Mouse (Mus musculus): Measurements from ENCODE around the gene Syt13. TPM values are rescaled to one million over a fixed set of nuclear protein-coding genes. Genes with fewer than 3 reads are reported as not detected.

Gene Syt13
- total and polyA plus RNA-seq, 3 experiments: not detected

- Histone ChIP-seq H3K9me3 (replicated peaks; ENCODE audit: low read length) (peaks cover 7% of the 10 kb centered on the region), H3K27ac (ENCODE audit: insufficient read depth, low read depth) (no peak overlapping the region), H3K36me3 (replicated peaks in 1 of 2; ENCODE audit: control insufficient read depth in 1 of 2, insufficient read depth in 1 of 2, low read length in 1 of 2) (no peaks in the 10 kb centered on the region), H3K4me3 (replicated peaks in 1 of 3; ENCODE audit: low read depth in 2 of 3, low read length in 2 of 3, poor library complexity in 1 of 3) (no peak overlapping the region), H3K79me2 (replicated peaks; ENCODE audit: control insufficient read depth, extremely low read depth, insufficient read depth, poor library complexity, severe bottlenecking) (no peaks in the 10 kb centered on the region; the same call in 1 of the 2 replicates), H3K9ac (ENCODE audit: insufficient read depth, low read depth) (no peak overlapping the region), H3K27me3 (replicated peaks) (peaks cover 78% of the 10 kb centered on the region), H3K4me2 (ENCODE audit: insufficient read depth, low read depth, poor library complexity, severe bottlenecking) (no peak overlapping the region; the same call in 1 of the 2 replicates), H3K4me1 (ENCODE audit: control insufficient read depth in 1 of 2, insufficient read depth in 2 of 2) (no peaks in the 10 kb centered on the region)
- peak; percentile 44 for DNase-seq (ENCODE audit: extremely low read depth)
- dilution Hi-C loops (cut with MboI; ENCODE audit: extremely low pct_ligation_motif_present, extremely low pct_unique_long_range_greater_than_20kb, low sequenced_read_pairs): no loop called here
- no peak for TF ChIP-seq TCF12 (IDR thresholded peaks at IDR 0.05; ENCODE audit: low read depth, low read length)
- TF ChIP-seq CTCF (conservative IDR thresholded peaks at IDR 0.05 in 1 of 2, IDR thresholded peaks at IDR 0.05 in 1 of 2; ENCODE audit: low read depth in 2 of 2, low read length in 2 of 2): peak; percentile 80 to 84
- TF ChIP-seq RAD21 (IDR thresholded peaks at IDR 0.05; ENCODE audit: low read depth, low read length): peak; percentile 59
- TF ChIP-seq SMC3 (IDR thresholded peaks at IDR 0.05; ENCODE audit: low read depth, low read length): peak; percentile 88
- in situ Hi-C loops (cut with MboI; ENCODE audit: low pct_ligation_motif_present, low pct_unique_long_range_greater_than_20kb, low sequenced_read_pairs): no loop called here
Measured at GRCm38 (mm10) chr2:92954404-92955114, 39.7 kb downstream of the Syt13 start.

- in situ Hi-C loops (cut with MboI; ENCODE audit: low pct_ligation_motif_present, low pct_unique_long_range_greater_than_20kb, low sequenced_read_pairs) (no loop called here), dilution Hi-C loops (cut with MboI; ENCODE audit: extremely low pct_ligation_motif_present, extremely low pct_unique_long_range_greater_than_20kb, low sequenced_read_pairs) (no loop called here)
- H3K4me3 ChIP-seq (replicated peaks in 1 of 3; ENCODE audit: low read depth in 2 of 3, low read length in 2 of 3, poor library complexity in 1 of 3): no peak overlapping the region
- peaks cover 74% of the 10 kb centered on the region for H3K27me3 ChIP-seq (replicated peaks)
- H3K9ac ChIP-seq (ENCODE audit: insufficient read depth, low read depth): no peak overlapping the region
- TF ChIP-seq RCOR1 (conservative IDR thresholded peaks at IDR 0.05; ENCODE audit: low read depth, low read length) (no peak), MEF2A (IDR thresholded peaks at IDR 0.05; ENCODE audit: borderline replicate concordance, low read depth, low read length) (no peak), ZNF384 (IDR thresholded peaks at IDR 0.05; ENCODE audit: low read depth, low read length) (no peak), ELF1 (IDR thresholded peaks at IDR 0.05; ENCODE audit: low read depth, low read length) (no peak), ZKSCAN1 (IDR thresholded peaks at IDR 0.05; ENCODE audit: borderline replicate concordance, low read depth, low read length) (no peak), NELFE (IDR thresholded peaks at IDR 0.05; ENCODE audit: low read depth, low read length) (no peak), UBTF (IDR thresholded peaks at IDR 0.05; ENCODE audit: low read depth, low read length) (no peak), USF1 (IDR thresholded peaks at IDR 0.05; ENCODE audit: low read depth, low read length) (no peak), JUN (IDR thresholded peaks at IDR 0.05; ENCODE audit: insufficient read depth, low read depth, low read length) (no peak), USF2 (conservative IDR thresholded peaks at IDR 0.05; ENCODE audit: low read depth, low read length) (no peak)
- H3K4me2 ChIP-seq (ENCODE audit: insufficient read depth, low read depth, poor library complexity, severe bottlenecking): no peak overlapping the region
- peaks cover 7% of the 10 kb centered on the region for H3K9me3 ChIP-seq (replicated peaks; ENCODE audit: low read length)
- no peak overlapping the region for H3K27ac ChIP-seq (ENCODE audit: insufficient read depth, low read depth)
- no peaks in the 10 kb centered on the region for H3K36me3 ChIP-seq (replicated peaks in 1 of 2; ENCODE audit: control insufficient read depth in 1 of 2, insufficient read depth in 1 of 2, low read length in 1 of 2)
- H3K79me2 ChIP-seq (replicated peaks; ENCODE audit: control insufficient read depth, extremely low read depth, insufficient read depth, poor library complexity, severe bottlenecking): no peaks in the 10 kb centered on the region; the same call in 1 of the 2 replicates
- no peak for DNase-seq (ENCODE audit: extremely low read depth)
- no peaks in the 10 kb centered on the region for H3K4me1 ChIP-seq (ENCODE audit: control insufficient read depth in 1 of 2, insufficient read depth in 2 of 2)
Measured at GRCm38 (mm10) chr2:92956943-92957342, 42.0 kb downstream of the Syt13 start.

Data from CH12.LX (cell line).